Mouse (Mus musculus) hindbrain, embryonic 11.5 days (tissue): ENCODE results near the gene Pi16. TPM values are rescaled to one million over a fixed set of nuclear protein-coding genes. Genes with fewer than 3 reads are reported as not detected.
A peak's percentile ranks its signal among the peaks of the same experiment; 100 is the strongest.

Experiments used
- ATAC-seq: fragments of 200-750 bp; cut with Nextera tagmentation; 2 replicates; pipeline ENCODE4 v1.8.0; 2017; ENCODE audit warnings: mild to moderate bottlenecking, moderate TSS enrichment, moderate library complexity; ENCODE audit not compliant: low FRiP score
- DNase-seq: peaks from one replicate; pipeline ENCODE4 v3.0.0-alpha.2; 2015; ENCODE audit warnings: low spot score
- H3K27ac ChIP-seq: fragments of 300-500 bp; sonication (generic); 2 replicates; pipeline ENCODE4 v1.5.1; 2014; ENCODE audit warnings: mild to moderate bottlenecking, low read depth, low read length
- H3K27me3 ChIP-seq: fragments of 300-500 bp; sonication (generic); 2 replicates; pipeline ENCODE4 v1.6.1; 2014; ENCODE audit warnings: mild to moderate bottlenecking, low read length, moderate library complexity, mixed read lengths; ENCODE audit not compliant: control insufficient read depth, insufficient read depth
- H3K36me3 ChIP-seq: fragments of 300-500 bp; sonication (generic); 2 replicates; pipeline ENCODE4 v1.6.1; 2014; ENCODE audit warnings: mild to moderate bottlenecking, low read length, moderate library complexity, mixed read lengths; ENCODE audit not compliant: control insufficient read depth, insufficient read depth
- H3K4me1 ChIP-seq: fragments of 300-500 bp; sonication (generic); replicated peaks from 2 replicates; pipeline ENCODE4 v1.6.1; 2014; ENCODE audit warnings: low read length, mixed read lengths; ENCODE audit not compliant: control insufficient read depth, insufficient read depth
- H3K4me2 ChIP-seq: fragments of 300-500 bp; sonication (generic); replicated peaks from 2 replicates; pipeline ENCODE4 v1.6.1; 2014; ENCODE audit warnings: mild to moderate bottlenecking, low read depth, low read length
- H3K4me3 ChIP-seq: fragments of 300-500 bp; sonication (generic); 2 replicates; pipeline ENCODE4 v1.5.1; 2014; ENCODE audit warnings: low read depth, low read length
- H3K9ac ChIP-seq: fragments of 300-500 bp; sonication (generic); 2 replicates; pipeline ENCODE4 v1.6.1; 2014; ENCODE audit warnings: low read depth, low read length
- H3K9me3 ChIP-seq: fragments of 300-500 bp; sonication (generic); 2 replicates; pipeline ENCODE4 v1.6.1; 2016; ENCODE audit warnings: low read length; ENCODE audit not compliant: control insufficient read depth
- WGBS: fragments of 180-500 bp; shearing (Covaris S2); extraction: QIAGEN DNeasy Blood & Tissue Kit; methylation state at CpG from one replicate; pipeline ENCODE4 v1.1.7; 2014; 5-methylcytosine and 5-hydroxymethylcytosine counted together
- polyA plus RNA-seq: library from polyadenylated mRNA; unstranded; fragments of >200 nt; fragmentation: Nextera tagmentation; extraction: Ambion mirVana; gene quantifications from 2 replicates; pipeline ENCODE4 v1.2.1, GENCODE M21; 2014

Gene Pi16
- polyA plus RNA-seq, 1 experiment from 2014 or later = 0.32 TPM

GRCm38 (mm10) chr17:29319476-29319875, 2.0 kb downstream of the Pi16 start:
- Histone ChIP-seq H3K4me1 (0 out of 2 replicates have a peak, but pooled peaks cover 5% of the 10 kb centered on the region), H3K4me2 (no peak overlapping the region), H3K9ac (no peak overlapping the region), H3K27ac (no peak overlapping the region), H3K9me3 (no peaks in the 10 kb centered on the region), H3K27me3 (peaks cover 25% of the 10 kb centered on the region), H3K4me3 (no peak overlapping the region), H3K36me3 (no peaks in the 10 kb centered on the region)
- ATAC-seq (no peak), DNase-seq (no peak)
- 91% methylated on average over 7 of the region's 7 CpGs for WGBS

GRCm38 (mm10) chr17:29319881-29320639, 2.6 kb downstream of the Pi16 start:
- Histone ChIP-seq H3K27me3 (peaks cover 25% of the 10 kb centered on the region), H3K27ac (no peak overlapping the region), H3K4me1 (0 out of 2 replicates have a peak, but pooled peaks cover 5% of the 10 kb centered on the region), H3K9me3 (no peaks in the 10 kb centered on the region), H3K9ac (no peak overlapping the region), H3K4me3 (no peak overlapping the region), H3K4me2 (no peak overlapping the region), H3K36me3 (no peaks in the 10 kb centered on the region)
- WGBS = 73% methylated on average over 8 of the region's 8 CpGs
- DNase-seq = no peak
- no peak for ATAC-seq

GRCm38 (mm10) chr17:29321765-29322602, 4.5 kb downstream of the Pi16 start:
- Histone ChIP-seq H3K27ac (no peak overlapping the region), H3K4me1 (peaks cover 11% of the 10 kb centered on the region; the same call in 1 of the 2 replicates), H3K4me3 (no peak overlapping the region), H3K9ac (peak overlapping the region; percentile 32; the same call in 1 of the 2 replicates), H3K36me3 (no peaks in the 10 kb centered on the region), H3K4me2 (0 out of 2 replicates have a peak overlapping the region, but pooled peaks have one; percentile 19), H3K9me3 (no peaks in the 10 kb centered on the region), H3K27me3 (peaks cover 25% of the 10 kb centered on the region)
- WGBS = 10% methylated on average over 41 of the region's 41 CpGs
- ATAC-seq (no peak), DNase-seq (peak; percentile 37)

GRCm38 (mm10) chr17:29322603-29322962, 5.1 kb downstream of the Pi16 start:
- peaks cover 25% of the 10 kb centered on the region for H3K27me3 ChIP-seq
- no peak for ATAC-seq
- no peaks in the 10 kb centered on the region for H3K9me3 ChIP-seq
- 16% methylated on average over 18 of the region's 18 CpGs for WGBS
- H3K36me3 ChIP-seq = no peaks in the 10 kb centered on the region
- 0 out of 2 replicates have a peak overlapping the region, but pooled peaks have one; percentile 19 for H3K4me2 ChIP-seq
- DNase-seq = peak; percentile 44
- no peak overlapping the region for H3K4me3 ChIP-seq
- H3K27ac ChIP-seq = no peak overlapping the region
- H3K4me1 ChIP-seq = peaks cover 14% of the 10 kb centered on the region; the same call in 1 of the 2 replicates
- H3K9ac ChIP-seq = peak overlapping the region; percentile 32; the same call in 1 of the 2 replicates

GRCm38 (mm10) chr17:29323625-29324024, 6.1 kb downstream of the Pi16 start:
- Histone ChIP-seq H3K9me3 (no peaks in the 10 kb centered on the region), H3K27me3 (peaks cover 25% of the 10 kb centered on the region), H3K4me1 (peaks cover 12% of the 10 kb centered on the region; the same call in 1 of the 2 replicates), H3K36me3 (no peaks in the 10 kb centered on the region), H3K27ac (no peak overlapping the region), H3K4me3 (no peak overlapping the region), H3K9ac (no peak overlapping the region), H3K4me2 (no peak overlapping the region)
- no peak for ATAC-seq
- no peak for DNase-seq
- WGBS = 95% methylated on average over 3 of the region's 3 CpGs

- Histone ChIP-seq H3K27me3 (peaks cover 18% of the 10 kb centered on the region), H3K27ac (0 out of 2 replicates have a peak overlapping the region, but pooled peaks have one; percentile 65)
- DNase-seq = peak; percentile 39
These were observed 8.4 kb downstream of the Pi16 start for GRCm38 (mm10) chr17:29325831-29326230.

GRCm38 (mm10) chr17:29326531-29327529, 9.3 kb downstream of the Pi16 start:
- Histone ChIP-seq H3K27me3 (peaks cover 10% of the 10 kb centered on the region), H3K4me3 (peak overlapping the region; percentile 26), H3K4me1 (peaks cover 11% of the 10 kb centered on the region; the same call in 1 of the 2 replicates), H3K36me3 (peaks cover 2% of the 10 kb centered on the region; the same call in 1 of the 2 replicates), H3K4me2 (peak overlapping the region; percentile 57), H3K9me3 (no peaks in the 10 kb centered on the region), H3K27ac (peak overlapping the region; percentile 65), H3K9ac (peak overlapping the region; percentile 57)
- ATAC-seq = peak; percentile 74
- WGBS = 8% methylated on average over 52 of the region's 52 CpGs
- peak; percentile 73 for DNase-seq

More at GRCm38 (mm10) chr17:29325831-29326230, 8.4 kb downstream of the Pi16 start:
- Histone ChIP-seq H3K4me3 (no peak overlapping the region; the same call in 1 of the 2 replicates), H3K4me2 (peak overlapping the region; percentile 57), H3K9me3 (no peaks in the 10 kb centered on the region), H3K9ac (peak overlapping the region; percentile 57), H3K4me1 (peaks cover 12% of the 10 kb centered on the region; the same call in 1 of the 2 replicates), H3K36me3 (no peaks in the 10 kb centered on the region)
- ATAC-seq = no peak
- WGBS = 41% methylated on average over 13 of the region's 13 CpGs
